8 mouse cellular contexts compared by ENCODE assay signal in the genomic region with DNA sequence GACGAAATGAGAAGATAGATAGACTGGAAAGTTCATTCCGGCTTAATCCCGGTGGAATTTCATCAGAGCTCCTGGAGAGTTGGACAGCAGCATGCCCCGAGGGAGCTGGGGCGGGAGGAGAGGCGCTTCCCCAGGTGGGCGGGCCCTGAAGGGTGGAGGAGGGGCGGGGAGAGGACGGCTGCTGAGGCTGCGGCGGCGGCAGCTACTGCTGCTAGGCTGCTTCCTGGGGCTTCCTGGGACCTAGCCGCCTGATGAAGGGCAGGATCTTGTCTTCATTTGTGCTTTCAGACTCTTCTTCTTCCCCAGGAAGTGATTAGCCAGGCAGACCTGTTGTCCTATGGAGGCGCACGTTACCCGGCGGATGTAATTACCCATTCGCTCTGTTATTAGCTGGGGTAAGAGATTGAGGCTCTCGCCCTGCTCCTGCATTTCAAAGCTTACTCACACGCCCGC.
A peak's percentile ranks its signal among the peaks of the same experiment; 100 is the strongest.
DNase-seq lines count a peak whose midpoint lies in the region; ATAC-seq and TF ChIP-seq lines count a peak whose summit lies in the region.

No protein-coding gene starts in this region.

- TF ChIP-seq POLR2A in kidney, adult 2 months (IDR thresholded peaks at IDR 0.05; ENCODE audit: low read depth, low read length), result no peak
- no peak for TF ChIP-seq POLR2A in small intestine, adult 2 months (IDR thresholded peaks at IDR 0.05; ENCODE audit: low read depth, low read length)

- no peak for TF ChIP-seq CTCF in kidney, adult 2 months (conservative IDR thresholded peaks at IDR 0.05; ENCODE audit: insufficient read depth, insufficient read length, low read depth, low read length)
- TF ChIP-seq CTCF in small intestine, adult 2 months (IDR thresholded peaks at IDR 0.05; ENCODE audit: extremely low read depth, insufficient read length, insufficient replicate concordance, low read depth, low read length), result no peak

- DNase-seq in right cerebral cortex, postnatal 4 days, result peak; percentile 40
- no peak for DNase-seq in right cerebral cortex, postnatal 36 days (ENCODE audit: low spot score in 2 of 2)
- DNase-seq in embryo, embryonic 9.5 days (ENCODE audit: extremely low spot score), result peak; percentile 75
- DNase-seq in heart, embryonic 10.5 days (ENCODE audit: low spot score), result no peak
- DNase-seq in kidney, adult 2 months, result peak; percentile 69

- H3K9ac ChIP-seq in lung, embryonic 15.5 days, result 0 out of 2 replicates have a peak overlapping the region, but pooled peaks have one; percentile 7

- H3K9me3 ChIP-seq in heart, embryonic 10.5 days, result no peaks in the 10 kb centered on the region
- no peaks in the 10 kb centered on the region for H3K9me3 ChIP-seq in lung, embryonic 15.5 days

- H3K4me3 ChIP-seq in heart, embryonic 10.5 days, result peak overlapping the region; percentile 51
- H3K4me3 ChIP-seq in kidney, adult 2 months (ENCODE audit: insufficient read depth, low read depth, low read length), result peak overlapping the region; percentile 4; the same call in 1 of the 2 replicates
- H3K4me3 ChIP-seq in lung, embryonic 15.5 days, result peak overlapping the region; percentile 30
- peak overlapping the region; percentile 18 for H3K4me3 ChIP-seq in small intestine, adult 2 months (ENCODE audit: low read depth, low read length)

- H3K36me3 ChIP-seq in heart, embryonic 10.5 days, result no peaks in the 10 kb centered on the region
- no peaks in the 10 kb centered on the region for H3K36me3 ChIP-seq in kidney, adult 2 months (ENCODE audit: control insufficient read depth, insufficient read depth, low read length)
- H3K36me3 ChIP-seq in lung, embryonic 15.5 days, result no peaks in the 10 kb centered on the region
- H3K36me3 ChIP-seq in small intestine, adult 2 months (ENCODE audit: control insufficient read depth, insufficient read depth, low read length), result no peaks in the 10 kb centered on the region

- H3K27ac ChIP-seq in heart, embryonic 10.5 days, result no peak overlapping the region
- no peak overlapping the region for H3K27ac ChIP-seq in kidney, adult 2 months (ENCODE audit: insufficient read depth, low read depth, low read length)
- H3K27ac ChIP-seq in lung, embryonic 15.5 days, result no peak overlapping the region
- H3K27ac ChIP-seq in small intestine, adult 2 months (ENCODE audit: insufficient read depth, low read depth, low read length), result no peak overlapping the region

- WGBS in heart, embryonic 10.5 days, result 1% methylated on average over 21 of the region's 21 CpGs
- 2% methylated on average over 21 of the region's 21 CpGs for WGBS in kidney, adult 2 months
- under 1% methylated on average over 21 of the region's 21 CpGs for WGBS in lung, embryonic 15.5 days
- 2% methylated on average over 21 of the region's 21 CpGs for WGBS in small intestine, adult 2 months

- ATAC-seq in lung, embryonic 15.5 days (ENCODE audit: borderline replicate concordance, extremely low read depth, low FRiP score, low TSS enrichment), result no peak
- ATAC-seq in cerebellum, adult (ENCODE audit: insufficient number of reproducible peaks, low FRiP score, low TSS enrichment), result no peak

- peak overlapping the region; percentile 56 for H3K4me2 ChIP-seq in lung, embryonic 15.5 days

- H3K27me3 ChIP-seq in heart, embryonic 10.5 days (ENCODE audit: insufficient read depth, poor library complexity, severe bottlenecking), result peaks cover 91% of the 10 kb centered on the region
- no peaks in the 10 kb centered on the region for H3K27me3 ChIP-seq in kidney, adult 2 months (replicated peaks; ENCODE audit: control insufficient read depth, insufficient read depth, low read length)
- peaks cover 58% of the 10 kb centered on the region for H3K27me3 ChIP-seq in lung, embryonic 15.5 days
- H3K27me3 ChIP-seq in small intestine, adult 2 months (ENCODE audit: control insufficient read depth, insufficient read depth, low read length), result peaks cover 27% of the 10 kb centered on the region

- H3K4me1 ChIP-seq in heart, embryonic 10.5 days, result peaks cover 44% of the 10 kb centered on the region
- no peaks in the 10 kb centered on the region; the same call in 1 of the 2 replicates for H3K4me1 ChIP-seq in kidney, adult 2 months (ENCODE audit: control insufficient read depth, insufficient read depth, low read length)
- peaks cover 25% of the 10 kb centered on the region for H3K4me1 ChIP-seq in lung, embryonic 15.5 days
- peaks cover 5% of the 10 kb centered on the region for H3K4me1 ChIP-seq in small intestine, adult 2 months (ENCODE audit: control insufficient read depth, insufficient read depth, insufficient read length, low read length)

Comparison
In these comparisons a context has a peak if more than half of its experiments do, and no peak if none do; other contexts are left out.
1. DNase-seq: peak in right cerebral cortex, postnatal 4 days (single experiment), embryo, embryonic 9.5 days (single experiment) and kidney, adult 2 months (single experiment); none in right cerebral cortex, postnatal 36 days (0 of 2) and heart, embryonic 10.5 days (single experiment).
2. Peak in every context shown above with its lines, with median percentiles within 50 percentile points of each other: H3K4me3 ChIP-seq.